Mouse (Mus musculus): ENCODE measurements at regions not wholly inside any gene's neighbourhood (a gene's known extent, or its start where the extent isn't known, plus 50 kb on each side); places are given as distances from the start of the nearest gene placed in this dataset.

GRCm38 (mm10) chr13:110871125-110871775 lies 383.6 kb upstream of the Actbl2 start:
- in situ Hi-C loops (cut with MboI; ENCODE audit: low sequenced_read_pairs in 2 of 2, unreplicated experiment in 2 of 2), result no loop called here
- DNase-seq (ENCODE audit: low read depth, low spot score), result no peak
- Histone ChIP-seq H3K9ac (ENCODE audit: insufficient read depth, low read depth, low read length, poor library complexity, severe bottlenecking) (no peak overlapping the region), H3K36me3 (ENCODE audit: control insufficient read depth, insufficient read depth, low read length, poor library complexity, severe bottlenecking) (no peaks in the 10 kb centered on the region), H3K4me1 (ENCODE audit: control insufficient read depth in 2 of 2, insufficient read depth in 2 of 2, low read length in 2 of 2, poor library complexity in 1 of 2) (no peaks in the 10 kb centered on the region), H3K9me3 (ENCODE audit: control insufficient read depth, insufficient read depth, low read depth, low read length) (no peaks in the 10 kb centered on the region), H3K4me3 (ENCODE audit: insufficient read depth in 1 of 2, low read depth in 1 of 2, low read length in 2 of 2, poor library complexity in 1 of 2, severe bottlenecking in 1 of 2) (no peak overlapping the region), H3K27ac (ENCODE audit: insufficient read depth, low read depth, low read length, poor library complexity, severe bottlenecking) (no peak overlapping the region)
- TF ChIP-seq ZNF384 (IDR thresholded peaks at IDR 0.05; ENCODE audit: low read depth, low read length) (no peak), MAFK (IDR thresholded peaks at IDR 0.05; ENCODE audit: insufficient read depth, low read depth, low read length) (no peak), CHD2 (IDR thresholded peaks at IDR 0.05; ENCODE audit: low read depth, low read length) (no peak), HCFC1 (IDR thresholded peaks at IDR 0.05; ENCODE audit: borderline replicate concordance, insufficient read depth, low read length) (no peak), ZC3H11A (IDR thresholded peaks at IDR 0.05; ENCODE audit: borderline replicate concordance, low read depth, low read length) (no peak)

- H3K36me3 ChIP-seq (ENCODE audit: control insufficient read depth, insufficient read depth, low read length, poor library complexity, severe bottlenecking), result no peaks in the 10 kb centered on the region
- H3K27ac ChIP-seq (ENCODE audit: insufficient read depth, low read depth, low read length, poor library complexity, severe bottlenecking), result no peak overlapping the region
- no peaks in the 10 kb centered on the region for H3K4me1 ChIP-seq (ENCODE audit: control insufficient read depth in 2 of 2, insufficient read depth in 2 of 2, low read length in 2 of 2, poor library complexity in 1 of 2)
- H3K4me3 ChIP-seq (ENCODE audit: insufficient read depth in 1 of 2, low read depth in 1 of 2, low read length in 2 of 2, poor library complexity in 1 of 2, severe bottlenecking in 1 of 2), result no peak overlapping the region
- in situ Hi-C loops (cut with MboI; ENCODE audit: low sequenced_read_pairs in 2 of 2, unreplicated experiment in 2 of 2), result no loop called here
- no peak for TF ChIP-seq CHD2 (IDR thresholded peaks at IDR 0.05; ENCODE audit: low read depth, low read length)
- TF ChIP-seq ZC3H11A (IDR thresholded peaks at IDR 0.05; ENCODE audit: borderline replicate concordance, low read depth, low read length), result no peak
- TF ChIP-seq MAFK (IDR thresholded peaks at IDR 0.05; ENCODE audit: insufficient read depth, low read depth, low read length), result no peak
- TF ChIP-seq ZNF384 (IDR thresholded peaks at IDR 0.05; ENCODE audit: low read depth, low read length), result no peak
- no peak for TF ChIP-seq HCFC1 (IDR thresholded peaks at IDR 0.05; ENCODE audit: borderline replicate concordance, insufficient read depth, low read length)
- no peak for DNase-seq (ENCODE audit: low read depth, low spot score)
- no peaks in the 10 kb centered on the region for H3K9me3 ChIP-seq (ENCODE audit: control insufficient read depth, insufficient read depth, low read depth, low read length)
- H3K9ac ChIP-seq (ENCODE audit: insufficient read depth, low read depth, low read length, poor library complexity, severe bottlenecking), result no peak overlapping the region
Observed at GRCm38 (mm10) chr13:110871776-110872135, 383.1 kb upstream of the Actbl2 start.

GRCm38 (mm10) chr13:110881573-110881972 lies 373.2 kb upstream of the Actbl2 start:
- Histone ChIP-seq H3K36me3 (ENCODE audit: control insufficient read depth, insufficient read depth, low read length, poor library complexity, severe bottlenecking) (no peaks in the 10 kb centered on the region), H3K9me3 (ENCODE audit: control insufficient read depth, insufficient read depth, low read depth, low read length) (no peaks in the 10 kb centered on the region), H3K9ac (ENCODE audit: insufficient read depth, low read depth, low read length, poor library complexity, severe bottlenecking) (no peak overlapping the region), H3K4me3 (ENCODE audit: insufficient read depth in 1 of 2, low read depth in 1 of 2, low read length in 2 of 2, poor library complexity in 1 of 2, severe bottlenecking in 1 of 2) (no peak overlapping the region), H3K27ac (ENCODE audit: insufficient read depth, low read depth, low read length, poor library complexity, severe bottlenecking) (no peak overlapping the region), H3K4me1 (ENCODE audit: control insufficient read depth in 2 of 2, insufficient read depth in 2 of 2, low read length in 2 of 2, poor library complexity in 1 of 2) (no peaks in the 10 kb centered on the region)
- no peak for TF ChIP-seq ZNF384 (IDR thresholded peaks at IDR 0.05; ENCODE audit: low read depth, low read length)
- no peak for DNase-seq (ENCODE audit: low read depth, low spot score)
- in situ Hi-C loops (cut with MboI; ENCODE audit: low sequenced_read_pairs in 2 of 2, unreplicated experiment in 2 of 2), result no loop called here

GRCm38 (mm10) chr13:110882173-110882572 lies 372.6 kb upstream of the Actbl2 start:
- no peaks in the 10 kb centered on the region for H3K9me3 ChIP-seq (ENCODE audit: control insufficient read depth, insufficient read depth, low read depth, low read length)
- no peaks in the 10 kb centered on the region for H3K36me3 ChIP-seq (ENCODE audit: control insufficient read depth, insufficient read depth, low read length, poor library complexity, severe bottlenecking)
- no peaks in the 10 kb centered on the region for H3K4me1 ChIP-seq (ENCODE audit: control insufficient read depth in 2 of 2, insufficient read depth in 2 of 2, low read length in 2 of 2, poor library complexity in 1 of 2)
- no peak overlapping the region for H3K27ac ChIP-seq (ENCODE audit: insufficient read depth, low read depth, low read length, poor library complexity, severe bottlenecking)
- H3K4me3 ChIP-seq (ENCODE audit: insufficient read depth in 1 of 2, low read depth in 1 of 2, low read length in 2 of 2, poor library complexity in 1 of 2, severe bottlenecking in 1 of 2), result no peak overlapping the region
- no peak for DNase-seq (ENCODE audit: low read depth, low spot score)
- in situ Hi-C loops (cut with MboI; ENCODE audit: low sequenced_read_pairs in 2 of 2, unreplicated experiment in 2 of 2), result no loop called here
- TF ChIP-seq HCFC1 (IDR thresholded peaks at IDR 0.05; ENCODE audit: borderline replicate concordance, insufficient read depth, low read length), result no peak
- no peak for TF ChIP-seq ZC3H11A (IDR thresholded peaks at IDR 0.05; ENCODE audit: borderline replicate concordance, low read depth, low read length)
- TF ChIP-seq MAFK (IDR thresholded peaks at IDR 0.05; ENCODE audit: insufficient read depth, low read depth, low read length), result no peak
- no peak for TF ChIP-seq ZNF384 (IDR thresholded peaks at IDR 0.05; ENCODE audit: low read depth, low read length)
- no peak for TF ChIP-seq CHD2 (IDR thresholded peaks at IDR 0.05; ENCODE audit: low read depth, low read length)
- H3K9ac ChIP-seq (ENCODE audit: insufficient read depth, low read depth, low read length, poor library complexity, severe bottlenecking), result no peak overlapping the region

- H3K4me1 ChIP-seq (ENCODE audit: control insufficient read depth in 2 of 2, insufficient read depth in 2 of 2, low read length in 2 of 2, poor library complexity in 1 of 2), result no peaks in the 10 kb centered on the region
- no peak for DNase-seq (ENCODE audit: low read depth, low spot score)
- H3K36me3 ChIP-seq (ENCODE audit: control insufficient read depth, insufficient read depth, low read length, poor library complexity, severe bottlenecking), result no peaks in the 10 kb centered on the region
- no peak for TF ChIP-seq ZC3H11A (IDR thresholded peaks at IDR 0.05; ENCODE audit: borderline replicate concordance, low read depth, low read length)
- TF ChIP-seq CHD2 (IDR thresholded peaks at IDR 0.05; ENCODE audit: low read depth, low read length), result no peak
- no peak for TF ChIP-seq HCFC1 (IDR thresholded peaks at IDR 0.05; ENCODE audit: borderline replicate concordance, insufficient read depth, low read length)
- H3K27ac ChIP-seq (ENCODE audit: insufficient read depth, low read depth, low read length, poor library complexity, severe bottlenecking), result no peak overlapping the region
- in situ Hi-C loops (cut with MboI; ENCODE audit: low sequenced_read_pairs in 2 of 2, unreplicated experiment in 2 of 2), result no loop called here
- no peak overlapping the region for H3K4me3 ChIP-seq (ENCODE audit: insufficient read depth in 1 of 2, low read depth in 1 of 2, low read length in 2 of 2, poor library complexity in 1 of 2, severe bottlenecking in 1 of 2)
- H3K9me3 ChIP-seq (ENCODE audit: control insufficient read depth, insufficient read depth, low read depth, low read length), result no peaks in the 10 kb centered on the region
- no peak overlapping the region for H3K9ac ChIP-seq (ENCODE audit: insufficient read depth, low read depth, low read length, poor library complexity, severe bottlenecking)
Observed at GRCm38 (mm10) chr13:110882661-110883172, 372.1 kb upstream of the Actbl2 start.

All from ES-E14 (cell line).